Mouse (Mus musculus) lung, embryonic 15.5 days (tissue): ENCODE data around the gene Serpina1c. TPM values are rescaled to one million over a fixed set of nuclear protein-coding genes. Genes with fewer than 3 reads are reported as not detected.
"Not testable (repeated sequence)": the region's sequence is repeated elsewhere in the genome, so short reads cannot be mapped to it uniquely, and the experiment has no call there.

ENCODE experiments used
- ATAC-seq: fragments of 200-750 bp; cut with Nextera tagmentation; 2 replicates; pipeline ENCODE4 v1.8.0; 2017; ENCODE audit warnings: moderate number of reproducible peaks, borderline replicate concordance; ENCODE audit not compliant: low FRiP score, low TSS enrichment; ENCODE audit errors: extremely low read depth
- H3K27ac ChIP-seq: fragments of 300-500 bp; sonication (generic); 2 replicates; pipeline ENCODE4 v1.5.1; 2015; ENCODE audit warnings: moderate library complexity, mild to moderate bottlenecking, inconsistent platforms
- H3K27me3 ChIP-seq: fragments of 300-500 bp; sonication (generic); 2 replicates; pipeline ENCODE4 v1.6.1; 2015; ENCODE audit warnings: inconsistent platforms
- H3K36me3 ChIP-seq: fragments of 300-500 bp; sonication (generic); 2 replicates; pipeline ENCODE4 v1.6.1; 2015; ENCODE audit warnings: inconsistent platforms
- H3K4me1 ChIP-seq: fragments of 300-500 bp; sonication (generic); 2 replicates; pipeline ENCODE4 v1.6.1; 2015; ENCODE audit warnings: inconsistent platforms
- H3K4me2 ChIP-seq: fragments of 300-500 bp; sonication (generic); 2 replicates; pipeline ENCODE4 v1.6.1; 2015; ENCODE audit warnings: inconsistent platforms, mild to moderate bottlenecking, moderate library complexity
- H3K4me3 ChIP-seq: fragments of 300-500 bp; sonication (generic); 2 replicates; pipeline ENCODE4 v1.5.1; 2015; ENCODE audit warnings: mild to moderate bottlenecking, inconsistent platforms
- H3K9ac ChIP-seq: fragments of 300-500 bp; sonication (generic); 2 replicates; pipeline ENCODE4 v1.6.1; 2015; ENCODE audit warnings: inconsistent platforms
- H3K9me3 ChIP-seq: fragments of 300-500 bp; sonication (generic); 2 replicates; pipeline ENCODE4 v1.6.1; 2016; ENCODE audit warnings: inconsistent platforms
- WGBS: fragments of 180-500 bp; shearing (Covaris S2); methylation state at CpG from one replicate; pipeline ENCODE4 v1.1.7; 2015; 5-methylcytosine and 5-hydroxymethylcytosine counted together
- polyA plus RNA-seq: library from polyadenylated mRNA; unstranded; fragments of >200 nt; fragmentation: Nextera tagmentation; extraction: Ambion mirVana; gene quantifications from 2 replicates; pipeline ENCODE4 v1.2.1, GENCODE M21; 2015

The Serpina1c gene
- polyA plus RNA-seq, result 0.36 and 1.8 TPM in 2 replicates

DNA sequence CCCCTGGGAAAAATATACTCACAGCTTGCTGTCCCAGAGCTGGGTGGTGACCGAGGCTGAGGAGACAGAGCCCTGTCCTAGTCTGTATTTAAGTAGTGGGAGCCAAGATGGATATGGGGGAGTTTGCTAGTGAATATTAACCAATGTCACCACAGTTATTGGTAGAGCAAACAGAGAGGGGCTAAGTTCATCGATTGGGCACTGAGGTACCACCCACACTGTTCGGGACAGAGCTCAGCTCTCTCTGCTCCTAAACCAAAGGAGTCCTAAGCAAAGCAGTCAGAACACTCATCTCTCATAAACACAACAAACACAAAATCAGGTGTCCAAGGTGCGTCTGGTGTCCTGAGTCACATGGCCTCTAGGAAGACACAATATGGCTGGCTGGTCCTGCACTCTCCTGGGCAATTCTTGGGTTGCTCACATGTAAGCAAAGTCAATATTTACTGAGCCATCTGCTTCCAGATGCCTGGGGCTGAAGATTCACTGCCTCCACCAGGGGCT lies at the start of gene Serpina1c:
Serpina1c (minus strand) TSS at position 51 of the 504 bp plus-strand sequence.
- not testable (repeated sequence) for H3K27me3 ChIP-seq, H3K4me3 ChIP-seq, H3K4me1 ChIP-seq, H3K9ac ChIP-seq, H3K36me3 ChIP-seq, H3K9me3 ChIP-seq, ATAC-seq, H3K4me2 ChIP-seq, H3K27ac ChIP-seq
- 74% methylated on average over 4 of the region's 4 CpGs for WGBS

DNA sequence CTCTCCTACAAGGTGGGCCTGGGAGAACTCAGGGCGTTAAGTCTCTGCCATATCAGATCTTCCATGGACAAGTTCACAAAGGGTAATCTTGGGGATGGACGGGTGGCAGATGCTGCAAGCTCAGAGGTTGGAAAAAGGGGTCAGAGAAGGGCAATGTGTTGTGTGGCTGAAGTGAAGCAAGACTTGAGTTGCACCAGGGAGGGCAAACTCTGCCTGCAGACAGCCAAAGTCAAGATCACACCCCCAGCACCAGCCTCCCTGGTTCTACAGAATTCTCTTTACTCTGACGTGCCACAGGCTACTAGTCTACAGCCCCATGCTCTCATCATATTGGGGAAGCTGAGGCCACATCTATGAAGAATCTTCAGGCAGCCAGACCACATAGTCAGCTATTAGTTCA lies 48.3 kb upstream of the Serpina1c start:
- WGBS, result 73% methylated on average over 3 of the region's 3 CpGs
- H3K27ac ChIP-seq, H3K9me3 ChIP-seq, H3K27me3 ChIP-seq, H3K36me3 ChIP-seq, ATAC-seq, H3K4me3 ChIP-seq, H3K4me2 ChIP-seq, H3K9ac ChIP-seq, H3K4me1 ChIP-seq: not testable (repeated sequence)

DNA sequence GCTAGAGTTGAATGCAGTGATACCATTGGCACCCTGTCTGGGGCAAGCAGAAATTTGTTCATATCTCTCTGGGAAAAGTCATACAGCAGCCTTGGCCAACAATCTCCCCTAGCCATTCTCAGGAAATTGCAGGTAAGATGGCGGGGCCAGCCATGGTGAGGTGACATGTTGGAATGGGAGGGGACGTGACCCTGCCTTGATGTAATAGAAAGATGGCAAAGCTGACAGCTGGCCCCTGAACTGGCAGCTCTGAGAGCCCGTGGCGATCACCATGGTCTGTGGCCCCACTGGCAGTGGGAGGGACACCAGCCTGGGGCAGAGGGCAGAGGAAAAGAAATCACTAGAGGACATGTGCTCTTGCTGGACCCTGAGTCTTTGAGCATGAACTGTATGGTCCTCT lies 41.6 kb upstream of the Serpina1c start:
- Histone ChIP-seq H3K4me3 (no peak overlapping the region), H3K27ac (no peak overlapping the region), H3K4me2 (no peak overlapping the region), H3K36me3 (no peaks in the 10 kb centered on the region), H3K9ac (no peak overlapping the region), H3K9me3 (no peaks in the 10 kb centered on the region), H3K27me3 (no peaks in the 10 kb centered on the region), H3K4me1 (no peaks in the 10 kb centered on the region)
- 74% methylated on average over 4 of the region's 4 CpGs for WGBS
- ATAC-seq, result no peak

DNA sequence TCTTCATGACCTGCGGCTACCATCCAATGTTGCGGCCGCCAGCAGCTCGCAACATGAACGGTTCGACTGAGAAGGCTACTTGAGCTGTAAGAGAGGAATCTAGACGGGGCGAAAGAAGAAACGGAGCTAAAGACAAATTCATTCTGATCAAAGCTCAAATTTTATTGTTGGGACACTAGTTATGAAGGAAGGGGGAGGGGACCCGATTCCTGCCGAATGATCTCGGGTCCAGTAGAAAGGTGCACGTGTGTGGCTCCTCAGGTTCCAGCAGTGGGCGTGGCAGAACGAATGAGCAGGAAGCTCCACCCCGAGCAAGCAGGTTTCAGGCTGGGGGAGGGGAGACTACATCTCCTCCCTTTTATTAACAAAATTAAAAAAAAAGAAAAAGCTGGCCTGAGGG lies 4.5 kb upstream of the Serpina1c start:
- 94% methylated on average over 10 of the region's 16 CpGs for WGBS
- H3K4me2 ChIP-seq, result not testable (repeated sequence)

DNA sequence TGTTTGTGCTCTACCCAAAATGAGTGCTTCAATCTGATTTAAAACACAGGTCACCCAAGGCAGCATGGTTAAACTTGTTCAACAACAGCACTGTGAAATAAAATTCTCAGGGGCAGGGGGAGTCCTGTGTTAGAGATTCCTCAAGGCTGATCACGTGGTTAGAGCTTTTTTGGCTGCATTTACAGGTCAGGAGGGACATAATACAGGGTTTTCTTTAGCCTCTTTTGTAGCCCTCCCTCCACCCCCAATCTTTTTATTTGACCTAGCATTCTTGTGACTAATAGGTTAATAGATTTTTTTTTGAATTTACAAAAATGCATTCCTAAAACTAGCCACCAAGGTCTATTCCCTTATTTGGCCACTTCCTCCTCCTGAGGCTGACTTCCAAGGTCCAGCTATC lies 3.1 kb upstream of the Serpina1c start:
- not testable (repeated sequence) for H3K4me3 ChIP-seq, H3K4me1 ChIP-seq, H3K27ac ChIP-seq, H3K27me3 ChIP-seq, H3K4me2 ChIP-seq, ATAC-seq, H3K9me3 ChIP-seq, H3K9ac ChIP-seq, H3K36me3 ChIP-seq
- WGBS, result 36% methylated on average over 1 of the region's 1 CpGs

More for the DNA sequence above, 4.5 kb upstream of the Serpina1c start:
- H3K4me3 ChIP-seq, H3K9me3 ChIP-seq, ATAC-seq, H3K4me1 ChIP-seq, H3K27ac ChIP-seq, H3K36me3 ChIP-seq, H3K27me3 ChIP-seq, H3K9ac ChIP-seq: not testable (repeated sequence)

DNA sequence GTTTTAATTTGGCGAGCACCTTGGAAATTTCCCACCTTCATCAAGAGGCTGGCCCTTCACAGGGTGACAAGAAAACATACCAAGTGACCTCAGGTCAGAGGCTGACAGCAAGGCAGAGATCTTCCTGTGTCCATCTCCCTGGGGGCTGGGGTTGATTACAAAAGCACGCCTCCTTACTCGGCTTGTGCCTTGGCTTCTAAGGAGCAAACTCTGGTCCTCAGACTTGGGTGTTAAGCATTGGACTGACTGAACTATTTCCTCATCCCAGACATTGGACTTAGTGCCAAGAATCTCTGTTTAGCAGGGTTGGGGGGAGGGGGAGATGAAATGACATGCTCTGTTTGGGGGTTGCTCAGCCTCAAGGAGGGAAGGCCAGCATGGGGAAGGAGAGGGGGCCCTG lies 2.8 kb downstream of the Serpina1c start:
- not testable (repeated sequence) for ATAC-seq, H3K4me1 ChIP-seq, H3K27ac ChIP-seq, H3K27me3 ChIP-seq, H3K36me3 ChIP-seq, H3K9me3 ChIP-seq, H3K4me2 ChIP-seq, H3K4me3 ChIP-seq, H3K9ac ChIP-seq
- WGBS, result 79% methylated on average over 3 of the region's 3 CpGs

DNA sequence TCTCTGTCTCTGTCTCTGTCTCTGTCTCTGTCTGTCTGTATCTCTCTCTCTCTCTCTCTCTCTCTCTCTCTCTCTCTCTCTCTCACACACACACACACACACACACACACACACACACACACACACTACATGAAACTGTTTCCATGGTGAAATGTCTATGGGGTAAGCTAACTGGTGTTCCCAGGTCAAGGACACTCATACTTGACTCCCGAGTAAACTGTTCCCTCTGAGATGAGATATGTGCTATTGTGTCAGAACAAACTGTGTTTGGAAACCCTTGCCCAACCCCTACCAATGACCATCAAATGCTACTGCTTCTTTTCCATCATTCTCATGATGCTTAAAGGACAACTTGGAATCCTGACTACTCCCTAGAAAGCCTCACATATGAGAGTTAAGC lies 37.8 kb downstream of the Serpina1c start:
- not testable (repeated sequence) for H3K36me3 ChIP-seq
- 58% methylated on average over 1 of the region's 1 CpGs for WGBS

DNA sequence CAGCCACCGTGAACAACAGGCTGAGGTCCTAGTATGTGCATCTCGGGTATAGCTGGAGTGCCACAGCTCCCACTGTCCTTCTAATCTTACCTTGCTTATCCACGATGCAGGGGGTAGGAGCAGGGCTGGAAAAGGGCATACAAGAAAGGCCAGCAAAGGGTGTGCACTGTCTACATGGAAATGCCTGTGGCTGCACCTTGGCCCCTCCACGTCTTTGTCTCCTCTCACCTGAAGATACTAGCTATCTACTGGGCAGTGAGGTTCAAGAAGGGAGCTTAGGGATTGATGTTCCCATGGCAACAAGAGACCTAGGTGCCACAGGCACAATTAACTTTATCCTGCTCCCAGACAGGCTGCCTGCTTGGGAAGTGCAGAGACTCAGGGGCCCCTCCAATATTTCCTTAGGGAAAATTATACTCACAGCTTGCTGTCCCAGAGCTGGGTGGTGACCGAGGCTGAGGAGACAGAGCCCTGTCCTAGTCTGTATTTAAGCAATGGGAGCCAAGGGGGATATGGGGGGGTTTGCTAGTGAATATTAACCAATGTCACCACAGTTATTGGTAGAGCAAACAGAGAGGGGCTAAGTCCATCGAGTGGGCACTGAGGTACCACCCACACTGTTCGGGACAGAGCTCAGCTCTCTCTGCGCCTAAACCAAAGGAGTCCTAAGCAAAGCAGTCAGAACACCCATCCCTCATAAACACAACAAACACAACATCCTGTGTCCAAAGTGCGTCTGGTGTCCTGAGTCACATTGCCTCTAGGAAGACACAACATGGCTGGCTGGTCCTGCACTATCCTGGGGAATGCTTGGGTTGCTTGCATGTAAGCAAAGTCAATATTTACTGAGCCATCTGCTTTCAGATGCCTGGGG lies 41.3 kb downstream of the Serpina1c start, which contains the start of gene Serpina1a:
Serpina1a (minus strand) TSS at position 462 of the 874 bp plus-strand sequence.
- ATAC-seq, H3K27ac ChIP-seq, H3K9me3 ChIP-seq, H3K36me3 ChIP-seq, H3K4me2 ChIP-seq, H3K9ac ChIP-seq, H3K4me3 ChIP-seq, H3K27me3 ChIP-seq, H3K4me1 ChIP-seq: not testable (repeated sequence)
- WGBS, result 71% methylated on average over 9 of the region's 9 CpGs

More for the DNA sequence above, 37.8 kb downstream of the Serpina1c start:
- not testable (repeated sequence) for ATAC-seq, H3K27ac ChIP-seq, H3K27me3 ChIP-seq, H3K4me3 ChIP-seq, H3K4me1 ChIP-seq, H3K9ac ChIP-seq, H3K9me3 ChIP-seq, H3K4me2 ChIP-seq

DNA sequence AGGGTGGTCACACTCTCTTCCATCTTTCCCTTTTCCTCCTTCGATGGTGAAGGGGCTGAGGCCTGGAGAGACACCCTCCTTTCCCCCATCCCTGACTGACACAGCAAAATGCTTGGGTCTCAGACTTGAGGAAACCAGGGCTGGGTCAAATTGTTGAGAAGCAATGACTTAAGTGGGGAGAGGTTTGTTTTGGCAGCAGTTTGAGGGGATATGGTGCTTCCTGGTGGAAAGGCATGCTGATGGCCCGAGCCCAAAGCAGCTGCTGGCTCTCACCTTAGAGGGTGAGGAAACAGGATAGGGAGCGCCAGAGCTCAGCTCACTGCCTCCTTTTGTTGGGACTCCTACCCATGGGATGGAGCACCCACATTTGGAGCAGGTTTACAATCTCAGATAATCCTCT lies 43.7 kb downstream of the Serpina1c start:
- H3K9me3 ChIP-seq, result no peaks in the 10 kb centered on the region
- ATAC-seq, result no peak
- 37% methylated on average over 3 of the region's 3 CpGs for WGBS

DNA sequence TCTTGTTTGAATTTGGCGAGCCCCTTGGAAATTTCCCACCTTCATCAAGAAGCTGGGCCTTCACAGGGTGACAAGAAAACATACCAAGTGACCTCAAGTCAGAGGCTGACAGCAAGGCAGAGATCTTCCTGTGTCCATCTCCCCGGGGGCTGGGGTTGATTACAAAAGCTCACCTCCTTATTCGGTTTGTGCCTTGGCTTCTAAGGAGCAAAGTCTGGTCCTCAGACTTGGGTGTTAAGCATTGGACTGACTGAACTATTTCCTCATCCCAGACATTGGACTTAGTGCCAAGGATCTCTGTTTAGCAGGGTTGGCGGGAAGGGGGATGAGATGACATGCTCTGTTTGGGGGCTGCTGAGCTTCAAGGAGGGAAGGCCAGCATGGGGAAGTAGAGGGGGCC lies 44.1 kb downstream of the Serpina1c start:
- H3K4me1 ChIP-seq, H3K27me3 ChIP-seq, ATAC-seq, H3K9me3 ChIP-seq, H3K36me3 ChIP-seq, H3K4me2 ChIP-seq, H3K9ac ChIP-seq, H3K27ac ChIP-seq, H3K4me3 ChIP-seq: not testable (repeated sequence)
- 60% methylated on average over 3 of the region's 4 CpGs for WGBS

More for the DNA sequence above, 43.7 kb downstream of the Serpina1c start:
- no peak overlapping the region for H3K4me3 ChIP-seq
- H3K27ac ChIP-seq, result no peak overlapping the region
- no peak overlapping the region for H3K9ac ChIP-seq
- H3K36me3 ChIP-seq, result no peaks in the 10 kb centered on the region
- H3K4me2 ChIP-seq, result no peak overlapping the region
- H3K4me1 ChIP-seq, result no peaks in the 10 kb centered on the region
- H3K27me3 ChIP-seq, result no peaks in the 10 kb centered on the region

DNA sequence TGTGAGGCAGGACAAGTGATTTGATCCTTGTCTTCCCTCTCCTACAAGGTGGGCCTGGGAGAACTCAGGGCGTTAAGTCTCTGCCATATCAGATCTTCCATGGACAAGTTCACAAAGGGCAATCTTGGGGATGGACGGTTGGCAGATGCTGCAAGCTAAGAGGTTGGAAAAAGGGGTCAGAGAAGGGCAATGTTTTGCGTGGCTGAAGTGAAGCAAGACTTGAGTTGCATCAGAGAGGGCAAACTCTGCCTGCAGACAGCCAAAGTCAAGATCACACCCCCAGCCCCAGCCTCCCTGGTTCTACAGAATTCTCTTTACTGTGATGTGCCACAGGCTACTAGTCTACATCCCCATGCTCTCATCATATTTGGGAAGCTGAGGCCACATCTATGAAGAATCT lies 45.1 kb downstream of the Serpina1c start:
- H3K9ac ChIP-seq, H3K4me3 ChIP-seq, H3K4me2 ChIP-seq, H3K36me3 ChIP-seq, H3K27me3 ChIP-seq, H3K4me1 ChIP-seq, H3K9me3 ChIP-seq, ATAC-seq, H3K27ac ChIP-seq: not testable (repeated sequence)
- WGBS, result 61% methylated on average over 3 of the region's 3 CpGs

DNA sequence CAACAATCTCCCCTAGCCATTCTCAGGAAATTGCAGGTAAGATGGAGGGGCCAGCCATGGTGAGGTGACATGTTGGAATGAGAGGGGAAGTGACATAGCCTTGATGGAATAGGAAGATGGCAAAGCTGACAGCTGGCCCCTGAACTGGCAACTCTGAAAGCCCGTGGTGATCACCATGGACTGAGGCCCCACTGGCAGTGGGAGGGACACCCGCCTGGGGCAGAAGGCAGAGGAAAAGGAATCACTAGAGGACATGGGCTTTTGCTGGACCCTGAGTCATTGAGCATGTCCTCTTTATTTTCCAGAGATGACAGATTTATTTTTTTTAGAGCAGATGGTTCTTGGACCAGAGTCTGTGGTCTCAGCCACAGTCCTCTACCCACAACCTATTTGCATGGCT lies 51.7 kb downstream of the Serpina1c start:
- not testable (repeated sequence) for H3K4me3 ChIP-seq, H3K9ac ChIP-seq, ATAC-seq, H3K36me3 ChIP-seq, H3K9me3 ChIP-seq, H3K27ac ChIP-seq, H3K4me2 ChIP-seq, H3K4me1 ChIP-seq, H3K27me3 ChIP-seq
- WGBS, result 89% methylated on average over 2 of the region's 2 CpGs
